Mouse (Mus musculus) cerebellum, adult 2 months (tissue): ENCODE results near the gene Brpf1. TPM values are rescaled to one million over a fixed set of nuclear protein-coding genes. Genes with fewer than 3 reads are reported as not detected.
A peak's percentile ranks its signal among the peaks of the same experiment; 100 is the strongest.

Experiments
- DNase-seq, 2 experiments: peaks; one replicate each; pipeline ENCODE4 v3.0.0; 2021
- H3K27ac ChIP-seq: fragments of 200-500 bp; 2 replicates; pipeline ENCODE4 v1.5.1; 2012; ENCODE audit warnings: low read length, control low read depth, inconsistent platforms; ENCODE audit not compliant: insufficient read depth
- H3K27me3 ChIP-seq: fragments of 200-500 bp; 2 replicates; pipeline ENCODE4 v1.6.1; 2012; ENCODE audit warnings: inconsistent platforms, mild to moderate bottlenecking, low read length, moderate library complexity; ENCODE audit not compliant: control insufficient read depth, insufficient read depth
- H3K4me1 ChIP-seq: fragments of 200-500 bp; 2 replicates; pipeline ENCODE4 v1.6.1; 2011; ENCODE audit warnings: low read length; ENCODE audit not compliant: control insufficient read depth, insufficient read depth
- H3K4me3 ChIP-seq: fragments of 200-500 bp; replicated peaks from 2 replicates; pipeline ENCODE3; 2011; ENCODE audit warnings: mild to moderate bottlenecking, low read depth, low read length, control low read depth; ENCODE audit not compliant: insufficient read depth
- CTCF ChIP-seq: fragments of 200-500 bp; IDR thresholded peaks from 2 replicates; pipeline ENCODE4 v1.5.1; 2011; ENCODE audit warnings: low read depth, mild to moderate bottlenecking, control low read depth, low read length, moderate library complexity, borderline replicate concordance; ENCODE audit not compliant: insufficient read depth
- POLR2A ChIP-seq: fragments of 200-500 bp; IDR thresholded peaks from 2 replicates; pipeline ENCODE4 v1.6.1; 2011; ENCODE audit warnings: low read length, control low read depth, borderline replicate concordance; ENCODE audit not compliant: insufficient read depth
- WGBS: fragments of 180-500 bp; shearing (Covaris S2); methylation state at CpG from one replicate; pipeline ENCODE4 v1.1.7; 2018; 5-methylcytosine and 5-hydroxymethylcytosine counted together
- polyA plus RNA-seq: library from polyadenylated mRNA; depleted of rRNA; stranded (reverse); fragments of >200 nt; gene quantifications from 2 replicates; pipeline ENCODE4 v1.2.3, GENCODE M21; 2012

Gene Brpf1
- polyA plus RNA-seq, 1 experiment, result 48.1 TPM

DNA sequence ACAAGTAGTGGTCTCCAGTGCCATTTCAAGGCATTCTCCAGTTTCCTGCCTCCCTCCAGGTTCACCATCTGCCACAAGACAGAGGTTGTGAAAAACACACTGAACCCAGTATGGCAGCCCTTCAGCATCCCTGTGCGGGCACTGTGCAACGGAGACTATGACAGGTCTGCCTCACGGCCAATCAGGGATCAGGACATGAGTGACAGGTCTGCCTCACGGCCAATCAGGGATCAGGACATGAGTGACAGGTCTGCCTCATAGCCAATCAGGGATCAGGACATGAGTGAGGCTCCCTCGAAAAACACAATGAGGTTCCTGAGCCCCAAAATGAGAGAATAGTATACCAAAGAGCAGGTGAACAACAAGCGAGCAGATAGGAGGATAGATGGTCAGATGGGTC, 16.6 kb upstream of the Brpf1 start:
- Histone ChIP-seq H3K4me1 (no peaks in the 10 kb centered on the region), H3K4me3 (no peak overlapping the region), H3K27me3 (no peaks in the 10 kb centered on the region), H3K27ac (no peak overlapping the region)
- WGBS, result 62% methylated on average over 6 of the region's 6 CpGs
- TF ChIP-seq CTCF (no peak), POLR2A (no peak)
- DNase-seq, result no peak

DNA sequence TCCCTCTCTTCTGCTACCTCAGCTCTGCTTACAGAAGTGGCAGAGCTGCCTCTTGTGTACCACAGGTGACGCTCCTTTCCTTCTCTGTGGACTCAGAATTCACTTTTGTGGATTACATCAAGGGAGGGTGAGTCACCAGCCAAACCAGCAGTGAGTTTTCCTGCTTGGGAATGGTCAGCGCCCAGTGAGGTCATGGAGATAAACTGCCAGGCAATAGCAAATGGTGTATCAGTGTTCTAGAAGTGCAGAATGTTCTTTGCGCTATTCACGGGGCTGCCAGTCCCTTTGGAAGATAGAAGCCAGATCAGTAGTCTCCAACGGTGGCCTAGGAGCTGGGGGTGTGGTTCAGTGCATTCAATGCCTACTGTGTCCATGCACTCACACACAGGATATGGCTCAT, 14.0 kb upstream of the Brpf1 start:
- 71% methylated on average over 5 of the region's 5 CpGs for WGBS
- DNase-seq, result no peak
- Histone ChIP-seq H3K4me3 (no peak overlapping the region), H3K27me3 (no peaks in the 10 kb centered on the region), H3K27ac (no peak overlapping the region), H3K4me1 (no peaks in the 10 kb centered on the region)
- no peak for TF ChIP-seq CTCF
- TF ChIP-seq POLR2A, result no peak

DNA sequence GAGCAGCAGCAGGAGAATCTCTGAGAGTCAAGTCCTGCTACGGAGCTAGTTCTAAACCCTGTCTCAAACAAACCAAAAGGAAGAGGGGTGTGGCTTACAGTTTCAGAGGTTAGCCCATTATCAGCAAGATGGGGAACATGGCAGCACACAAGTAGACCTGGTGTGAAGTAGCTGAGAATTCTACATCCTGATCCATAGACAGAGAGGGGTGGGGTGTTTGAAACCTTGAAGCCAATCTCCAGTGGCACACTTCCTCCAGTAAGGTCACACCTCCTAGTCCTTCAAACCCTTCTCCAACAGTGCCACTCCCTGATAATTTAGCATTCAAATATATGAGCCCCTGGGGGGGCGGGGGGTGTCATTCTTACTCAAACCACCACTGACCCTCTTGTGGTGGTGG, 10.9 kb upstream of the Brpf1 start:
- Histone ChIP-seq H3K4me3 (no peak overlapping the region), H3K4me1 (no peaks in the 10 kb centered on the region), H3K27ac (no peak overlapping the region), H3K27me3 (no peaks in the 10 kb centered on the region)
- no peak for DNase-seq
- no peak for TF ChIP-seq CTCF
- no peak for TF ChIP-seq POLR2A
- 76% methylated on average over 2 of the region's 2 CpGs for WGBS

DNA sequence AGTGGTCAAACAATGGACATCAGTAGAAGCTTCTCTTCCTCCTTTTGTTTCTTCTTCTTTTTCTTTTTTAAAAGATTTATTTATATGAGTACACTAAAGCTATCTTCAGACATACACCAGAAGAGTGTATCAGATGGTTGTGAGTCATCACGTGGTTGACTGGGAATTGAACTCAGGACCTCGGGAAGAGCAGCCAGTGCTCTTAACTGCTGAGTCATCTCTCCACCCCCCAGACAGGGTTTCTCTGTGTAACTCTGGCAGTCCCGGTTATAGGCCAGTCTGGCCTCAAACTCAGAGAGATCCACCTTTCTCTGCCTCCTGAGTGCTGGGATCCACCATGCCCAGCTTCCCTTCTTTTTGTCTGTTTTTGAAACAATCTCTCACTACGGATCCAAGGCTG, 10.3 kb upstream of the Brpf1 start:
- no peak for DNase-seq
- Histone ChIP-seq H3K27me3 (no peaks in the 10 kb centered on the region), H3K27ac (no peak overlapping the region), H3K4me3 (no peak overlapping the region), H3K4me1 (no peaks in the 10 kb centered on the region)
- WGBS, result 60% methylated on average over 4 of the region's 4 CpGs
- TF ChIP-seq POLR2A, result no peak

DNA sequence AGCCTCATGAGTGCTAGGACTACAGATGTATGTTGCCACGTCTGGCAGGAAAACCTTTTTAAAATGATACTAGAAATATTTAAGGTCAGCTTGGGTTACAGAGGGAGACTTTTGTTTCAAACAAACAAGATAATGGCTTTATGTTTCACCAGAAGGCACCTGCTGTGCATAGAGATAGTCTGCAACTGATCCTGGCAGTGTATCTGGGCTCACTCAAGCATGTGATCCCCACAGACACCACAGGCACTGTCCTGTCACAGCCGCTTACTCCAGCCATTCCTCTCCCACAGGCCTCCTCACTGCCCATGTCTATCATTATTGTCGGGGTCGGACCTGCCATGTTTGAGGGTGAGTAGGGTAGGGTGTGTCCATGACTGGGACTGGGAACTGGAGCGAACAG, 5.6 kb upstream of the Brpf1 start:
- no peak overlapping the region for H3K27ac ChIP-seq
- no peak for DNase-seq
- no peaks in the 10 kb centered on the region for H3K4me1 ChIP-seq
- WGBS, result 57% methylated on average over 5 of the region's 5 CpGs
- H3K4me3 ChIP-seq, result no peak overlapping the region
- no peak for TF ChIP-seq CTCF
- no peak for TF ChIP-seq POLR2A
- H3K27me3 ChIP-seq, result no peaks in the 10 kb centered on the region

DNA sequence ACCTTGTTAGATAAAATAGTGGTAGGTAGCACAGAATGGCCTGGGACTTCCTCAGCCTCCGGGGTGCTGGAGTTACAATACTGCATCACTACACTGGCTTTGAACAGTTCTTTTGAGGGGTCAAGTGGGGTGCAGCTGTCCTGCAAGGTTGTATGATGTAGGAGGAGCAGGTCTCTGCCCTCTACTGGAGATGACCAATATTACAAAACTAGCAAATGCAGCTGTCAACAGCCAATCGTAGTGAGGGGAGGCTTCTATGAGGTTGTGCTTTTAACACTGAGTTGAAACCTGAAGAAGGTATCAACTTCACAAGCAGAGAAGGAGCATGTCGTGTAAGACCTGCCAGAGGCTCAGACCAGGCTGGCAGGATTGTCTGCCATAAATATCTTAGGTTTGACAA, 4.7 kb upstream of the Brpf1 start:
- DNase-seq, result no peak
- no peaks in the 10 kb centered on the region for H3K4me1 ChIP-seq
- H3K27me3 ChIP-seq, result no peaks in the 10 kb centered on the region
- TF ChIP-seq CTCF, result peak; percentile 47; the same call in 1 of the 2 replicates
- no peak for TF ChIP-seq POLR2A
- WGBS, result 19% methylated on average over 3 of the region's 3 CpGs
- no peak overlapping the region for H3K27ac ChIP-seq
- H3K4me3 ChIP-seq, result no peak overlapping the region

DNA sequence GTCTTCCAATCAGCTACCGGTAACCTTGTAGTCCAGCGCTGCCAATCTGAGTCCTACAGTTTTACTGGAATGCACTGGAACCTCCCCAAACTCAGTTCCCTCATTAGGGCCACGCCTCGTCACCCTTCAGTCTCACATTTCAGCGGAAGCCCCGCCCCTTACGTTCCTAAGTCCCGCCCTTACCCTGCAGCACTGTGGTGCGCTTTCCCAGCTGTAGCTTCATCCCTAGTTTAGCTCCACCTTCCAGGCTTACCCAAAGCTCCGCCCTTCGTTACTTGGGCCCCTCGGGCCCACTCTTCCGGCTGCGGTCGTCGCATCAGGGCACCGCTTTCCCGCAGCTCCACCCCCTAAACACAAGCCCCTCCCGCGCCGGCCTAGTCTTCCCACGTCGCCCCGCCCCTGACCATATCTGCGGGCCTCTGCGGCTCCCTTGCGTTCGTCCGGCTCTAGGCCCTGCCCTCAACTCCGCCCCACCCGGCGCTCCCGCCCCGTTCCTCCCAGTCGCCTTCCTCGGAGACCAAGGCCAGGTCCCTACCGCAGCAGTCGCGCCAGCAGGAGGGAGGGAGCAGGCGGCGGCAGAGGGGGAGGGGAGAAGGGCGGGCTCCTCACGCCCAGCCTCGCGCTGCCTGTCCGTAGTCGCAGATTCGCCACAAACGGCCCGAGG, 483 bp upstream of the Brpf1 start:
- H3K27ac ChIP-seq, result peak overlapping the region; percentile 99
- H3K4me1 ChIP-seq, result peaks cover 11% of the 10 kb centered on the region
- TF ChIP-seq POLR2A, result no peak
- TF ChIP-seq CTCF, result no peak
- H3K4me3 ChIP-seq, result peak overlapping the region; percentile 88
- peak; percentile 99 to 100 for DNase-seq
- under 1% methylated on average over 44 of the region's 50 CpGs for WGBS
- H3K27me3 ChIP-seq, result no peaks in the 10 kb centered on the region

DNA sequence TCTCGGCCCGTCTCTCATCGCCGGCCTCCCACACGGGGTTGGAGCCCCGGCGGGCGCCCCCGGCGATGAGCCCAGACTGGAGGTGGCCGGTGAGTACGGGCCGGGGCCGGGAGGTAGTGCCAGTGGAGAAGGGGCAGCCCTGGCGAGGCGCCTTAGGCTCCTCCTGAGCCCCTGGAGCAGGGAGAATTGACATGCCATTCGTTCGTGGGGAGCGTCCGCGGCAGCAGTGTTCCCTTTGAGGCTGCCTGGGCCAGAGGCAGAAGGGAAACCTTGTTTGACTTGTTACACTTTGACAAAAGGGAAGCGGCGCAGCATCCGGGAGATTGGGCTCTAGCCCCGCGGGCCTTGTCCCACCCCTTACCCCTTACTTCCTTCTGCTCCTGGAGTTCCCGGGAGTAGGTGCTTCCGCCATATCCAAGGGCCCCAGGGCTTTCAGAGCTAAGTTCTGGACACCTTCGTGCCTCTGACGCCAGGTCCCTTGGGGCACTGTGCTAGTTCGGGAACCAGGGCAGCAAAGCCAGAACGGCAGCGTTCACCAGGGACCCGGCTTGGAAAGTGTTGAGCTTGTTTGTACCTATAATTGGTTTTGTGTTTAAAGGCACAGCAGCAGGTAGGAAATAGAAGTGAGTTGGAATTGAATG, 664 bp downstream of the Brpf1 start:
- Histone ChIP-seq H3K27me3 (no peaks in the 10 kb centered on the region), H3K4me3 (peak overlapping the region; percentile 88), H3K4me1 (peaks cover 12% of the 10 kb centered on the region), H3K27ac (peak overlapping the region; percentile 99)
- DNase-seq, result peak; percentile 58 to 64
- WGBS, result under 1% methylated on average over 34 of the region's 34 CpGs
- no peak for TF ChIP-seq POLR2A
- no peak for TF ChIP-seq CTCF
